Mouse (Mus musculus): ENCODE measurements around the gene Tex33.

The Tex33 gene

GRCm38 (mm10) chr15:78416937-78417336 lies 21.2 kb upstream of the Tex33 start:
- in situ Hi-C loops (cut with MseI, MboI) = no loop called here

- in situ Hi-C loops (cut with MseI, MboI) = no loop called here
Measured at GRCm38 (mm10) chr15:78414157-78414556, 18.4 kb upstream of the Tex33 start.

- in situ Hi-C loops (cut with MseI, MboI) = no loop called here
Measured at GRCm38 (mm10) chr15:78413719-78414117, 18.0 kb upstream of the Tex33 start.

- in situ Hi-C loops (cut with MseI, MboI) = no loop called here
Measured at GRCm38 (mm10) chr15:78413083-78413718, 17.5 kb upstream of the Tex33 start.

GRCm38 (mm10) chr15:78409570-78410052 lies 13.9 kb upstream of the Tex33 start:
- in situ Hi-C loops (cut with MseI, MboI) = no loop called here

- in situ Hi-C loops (cut with MseI, MboI) = no loop called here
Measured at GRCm38 (mm10) chr15:78406293-78406934, 10.7 kb upstream of the Tex33 start, which contains the start of gene Mpst. Mpst (plus strand) TSS chr15:78406416.

GRCm38 (mm10) chr15:78405517-78406211 lies 10.0 kb upstream of the Tex33 start, which contains the start of gene Tst:
Tst (minus strand) TSS chr15:78405907.
- in situ Hi-C loops (cut with MseI, MboI) = no loop called here

- in situ Hi-C loops (cut with MseI, MboI) = no loop called here
Measured at GRCm38 (mm10) chr15:78405098-78405497, 9.4 kb upstream of the Tex33 start.

GRCm38 (mm10) chr15:78403896-78404295 lies 8.2 kb upstream of the Tex33 start:
- in situ Hi-C loops (cut with MseI, MboI) = no loop called here

- in situ Hi-C loops (cut with MseI, MboI) = no loop called here
Measured at GRCm38 (mm10) chr15:78403301-78403741, 7.6 kb upstream of the Tex33 start.

GRCm38 (mm10) chr15:78402423-78402822 lies 6.7 kb upstream of the Tex33 start:
- in situ Hi-C loops (cut with MseI, MboI) = no loop called here

GRCm38 (mm10) chr15:78401921-78402320 lies 6.2 kb upstream of the Tex33 start:
- in situ Hi-C loops (cut with MseI, MboI) = no loop called here

GRCm38 (mm10) chr15:78401345-78401744 lies 5.6 kb upstream of the Tex33 start:
- in situ Hi-C loops (cut with MseI, MboI) = no loop called here

- in situ Hi-C loops (cut with MseI, MboI) = no loop called here
Measured at GRCm38 (mm10) chr15:78390855-78391254, 4.9 kb downstream of the Tex33 start.

- in situ Hi-C loops (cut with MseI, MboI) = no loop called here
Measured at GRCm38 (mm10) chr15:78385564-78385963, 10.1 kb downstream of the Tex33 start.

- in situ Hi-C loops (cut with MseI, MboI) = no loop called here
Measured at GRCm38 (mm10) chr15:78384220-78385116, 11.2 kb downstream of the Tex33 start.

GRCm38 (mm10) chr15:78383450-78384219 lies 12.1 kb downstream of the Tex33 start:
- in situ Hi-C loops (cut with MseI, MboI) = no loop called here

- in situ Hi-C loops (cut with MseI, MboI) = no loop called here
Measured at GRCm38 (mm10) chr15:78382115-78382514, 13.6 kb downstream of the Tex33 start.

- in situ Hi-C loops (cut with MseI, MboI) = no loop called here
Measured at GRCm38 (mm10) chr15:78380741-78381140, 15.0 kb downstream of the Tex33 start.

GRCm38 (mm10) chr15:78380208-78380607 lies 15.5 kb downstream of the Tex33 start:
- in situ Hi-C loops (cut with MseI, MboI) = no loop called here

GRCm38 (mm10) chr15:78378556-78378955 lies 17.2 kb downstream of the Tex33 start:
- in situ Hi-C loops (cut with MseI, MboI) = no loop called here
